Mouse (Mus musculus): ENCODE measurements around the gene Map4k4.

Gene Map4k4

DNA sequence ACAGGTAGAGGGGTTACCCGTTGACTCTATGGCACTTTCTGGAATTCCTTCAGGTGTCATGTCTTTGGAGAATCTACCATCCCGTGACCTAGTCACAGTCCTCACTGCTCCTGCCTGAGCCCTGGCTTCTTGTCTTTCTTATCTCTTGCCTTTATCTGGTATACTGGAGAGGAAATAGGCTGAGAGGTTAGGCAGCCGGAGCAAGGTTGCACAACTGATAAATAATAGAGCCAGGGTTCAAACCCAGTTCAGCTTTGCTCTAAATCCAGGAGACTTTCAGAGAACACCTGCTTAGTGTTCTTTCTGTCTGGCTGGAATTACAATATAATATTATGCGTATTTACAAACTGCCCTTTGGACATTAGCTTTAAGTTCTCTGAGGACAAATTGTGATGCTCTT, 2.0 kb upstream of the Map4k4 start:
- DNase-seq (ENCODE audit: low spot score): no peak

DNA sequence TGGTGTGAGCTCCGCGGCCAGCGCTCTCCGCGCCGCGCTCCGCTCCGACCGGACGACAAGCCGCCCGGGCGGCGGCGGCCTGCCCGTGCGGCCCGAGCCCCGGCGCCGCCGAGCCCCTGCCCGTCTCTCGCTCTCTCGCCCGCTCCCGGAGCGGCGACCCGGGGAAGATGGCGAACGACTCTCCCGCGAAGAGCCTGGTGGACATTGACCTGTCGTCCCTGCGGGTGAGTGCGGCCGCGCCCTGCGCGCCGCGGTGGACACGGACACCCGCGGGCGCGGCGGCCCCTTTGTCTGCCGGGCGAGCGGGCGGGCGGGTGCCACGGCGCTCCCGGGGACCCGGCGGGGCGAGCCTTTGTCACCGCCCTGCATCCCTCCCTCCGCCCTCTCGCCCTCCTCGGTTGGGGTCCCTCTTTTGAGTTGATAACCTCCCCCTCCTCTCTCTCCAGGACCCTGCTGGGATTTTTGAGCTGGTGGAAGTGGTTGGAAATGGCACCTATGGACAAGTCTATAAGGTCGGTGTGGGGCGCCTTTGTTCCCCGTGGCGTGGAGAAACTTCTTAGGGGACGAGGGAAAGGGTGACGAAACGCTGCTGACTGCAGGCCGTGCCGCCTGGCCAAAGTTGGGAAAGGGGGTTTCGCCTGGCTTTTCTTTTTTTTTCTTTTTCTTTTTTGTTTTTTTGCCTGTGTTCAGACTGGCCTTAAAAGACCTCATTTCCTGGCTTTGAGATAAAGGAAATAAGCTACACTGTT, 524 bp downstream of the Map4k4 start:
- DNase-seq (ENCODE audit: low spot score): peak; percentile 36

DNA sequence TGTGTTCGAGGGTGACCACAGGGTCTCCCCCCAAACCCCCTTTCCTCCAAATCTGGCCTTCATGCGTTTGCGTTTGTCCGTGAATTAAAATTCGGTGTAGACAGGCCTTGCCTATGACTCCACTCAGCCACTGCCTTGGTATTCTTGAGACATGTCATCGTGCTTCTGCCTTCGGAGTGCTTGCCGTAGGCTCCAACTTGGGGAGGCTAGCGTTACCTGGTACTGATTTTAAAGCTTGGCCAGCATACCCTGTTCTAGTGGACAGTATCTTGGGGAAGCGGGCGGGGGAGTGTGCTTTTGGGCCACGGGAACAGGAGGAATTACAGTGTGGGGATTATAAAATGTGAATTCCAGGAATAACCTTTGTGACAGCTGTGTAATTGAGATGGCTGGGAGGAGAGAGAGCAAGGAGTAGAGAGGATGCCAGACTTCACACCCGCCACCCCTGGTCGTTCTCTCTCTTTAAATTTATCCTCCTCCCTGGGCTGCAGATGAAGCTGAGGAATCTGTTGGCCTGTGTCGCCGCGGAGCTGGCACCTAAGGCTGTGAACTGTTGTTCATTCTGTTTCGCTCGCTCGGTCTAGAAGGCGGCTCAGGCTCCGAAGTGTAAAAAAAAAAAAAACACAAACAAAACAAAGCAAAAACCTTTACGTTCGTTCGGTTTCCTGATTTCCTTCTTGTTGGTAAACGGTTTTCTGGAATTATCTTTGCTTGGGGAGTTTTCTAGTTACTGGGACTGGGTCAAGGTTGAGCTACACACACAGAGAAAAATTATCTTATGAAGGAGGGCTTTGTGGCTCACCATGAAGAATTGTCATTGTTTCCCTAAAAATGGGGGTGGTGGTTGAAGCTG, 1.4 kb downstream of the Map4k4 start:
- peak; percentile 22 for DNase-seq (ENCODE audit: low spot score)

DNA sequence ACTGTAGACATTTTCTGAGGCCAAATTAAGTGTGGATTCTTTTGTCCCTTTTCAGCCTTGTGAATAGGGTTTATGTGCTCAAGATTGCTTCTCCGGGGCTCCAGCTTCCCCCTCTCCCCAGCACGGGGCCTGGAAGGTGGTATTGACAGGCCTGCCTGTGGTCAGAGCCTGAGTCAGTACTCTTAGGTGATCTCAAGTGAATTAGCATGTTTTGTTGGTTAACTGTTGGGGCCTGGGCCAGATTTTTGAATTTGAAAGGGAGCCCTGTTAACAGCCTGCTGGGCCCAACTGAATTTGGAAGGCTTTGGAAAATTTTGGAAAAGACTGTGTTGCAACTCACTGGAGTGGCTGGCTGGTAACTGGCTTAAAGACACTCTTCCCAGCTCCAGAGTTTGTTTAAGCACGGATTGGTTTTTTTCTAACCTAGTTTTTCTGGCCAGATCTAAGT, 2.0 kb downstream of the Map4k4 start:
- peak; percentile 31 for DNase-seq (ENCODE audit: low spot score)

DNA sequence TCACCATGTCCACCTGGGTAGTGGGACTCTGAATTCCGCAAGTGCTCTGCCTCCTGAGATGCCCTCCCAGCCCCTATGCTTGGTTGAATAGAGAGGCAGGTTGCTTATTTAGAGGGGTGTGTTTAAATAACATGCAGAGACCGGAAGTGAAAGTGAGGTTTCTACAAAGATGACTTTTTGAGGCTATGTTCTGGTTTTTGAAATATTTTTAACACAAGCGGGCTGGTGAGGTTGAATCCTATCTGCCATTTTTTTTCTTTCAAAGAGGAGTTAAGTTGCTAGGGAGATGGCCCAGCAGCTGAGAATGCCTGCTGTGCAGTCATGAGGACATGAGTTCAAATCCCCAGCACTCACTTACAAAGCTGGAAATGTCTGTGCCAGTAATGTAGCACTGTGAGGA, 4.0 kb downstream of the Map4k4 start:
- no peak for DNase-seq (ENCODE audit: low spot score)

DNA sequence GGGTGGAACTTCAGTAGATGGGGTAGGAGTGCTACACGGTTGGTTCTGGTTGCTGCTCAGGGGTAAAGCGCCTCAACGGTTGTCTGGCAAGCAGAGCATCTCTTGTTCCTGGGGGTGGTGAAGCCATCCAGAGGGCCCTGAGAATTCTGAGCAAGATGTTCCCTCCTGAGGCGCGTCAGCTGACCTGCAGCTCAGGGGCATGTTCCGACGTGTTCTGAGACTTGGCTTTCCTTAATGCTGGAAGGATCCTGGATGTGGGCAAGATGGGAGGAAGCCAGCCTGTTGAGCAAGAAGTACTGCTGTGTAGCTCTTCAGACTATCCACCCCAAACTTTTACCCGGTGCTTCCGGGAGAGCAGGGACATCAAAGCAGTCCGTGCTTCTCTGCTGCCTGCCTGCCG, 6.2 kb downstream of the Map4k4 start:
- DNase-seq (ENCODE audit: low spot score): no peak

DNA sequence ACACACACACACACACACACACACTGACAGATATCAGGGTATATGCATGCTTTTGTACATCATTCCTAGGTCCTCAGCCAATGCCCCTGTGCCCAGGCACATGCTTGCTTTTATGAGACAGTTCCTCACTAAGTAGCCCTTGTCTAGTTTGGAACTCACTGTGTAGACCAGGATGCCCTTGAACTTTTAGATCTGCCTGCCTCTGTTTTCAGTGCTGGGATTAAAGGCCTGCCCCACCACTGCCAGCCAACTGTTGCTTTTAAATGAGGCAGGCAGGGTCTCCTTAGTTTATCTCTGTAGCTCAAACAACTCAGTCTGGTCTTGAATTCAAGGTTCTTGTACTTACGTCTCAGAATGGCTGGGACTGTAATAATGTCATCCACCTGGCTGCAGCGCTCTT, 8.3 kb downstream of the Map4k4 start:
- no peak for DNase-seq (ENCODE audit: low spot score)

DNA sequence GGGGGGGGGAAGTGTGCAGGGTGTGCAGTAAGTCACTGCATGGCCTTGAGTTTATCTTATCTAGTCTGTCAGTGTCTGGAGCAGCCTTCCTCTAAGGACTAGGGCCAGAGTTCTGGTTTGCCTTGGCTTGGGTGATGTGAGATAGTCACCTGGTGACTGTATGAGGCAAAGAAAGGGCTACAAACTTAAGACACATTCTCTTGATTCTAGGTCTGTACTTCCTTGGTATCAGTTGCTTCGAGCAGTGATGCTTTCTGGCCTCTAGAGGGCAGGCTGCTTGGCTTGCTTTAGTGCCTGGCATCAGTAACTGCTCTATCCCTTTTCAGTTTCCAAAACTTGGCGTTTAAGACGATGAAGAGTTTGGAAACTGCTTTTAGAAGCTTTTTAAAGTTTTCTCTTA, 10.7 kb downstream of the Map4k4 start:
- DNase-seq (ENCODE audit: low spot score): peak; percentile 33

DNA sequence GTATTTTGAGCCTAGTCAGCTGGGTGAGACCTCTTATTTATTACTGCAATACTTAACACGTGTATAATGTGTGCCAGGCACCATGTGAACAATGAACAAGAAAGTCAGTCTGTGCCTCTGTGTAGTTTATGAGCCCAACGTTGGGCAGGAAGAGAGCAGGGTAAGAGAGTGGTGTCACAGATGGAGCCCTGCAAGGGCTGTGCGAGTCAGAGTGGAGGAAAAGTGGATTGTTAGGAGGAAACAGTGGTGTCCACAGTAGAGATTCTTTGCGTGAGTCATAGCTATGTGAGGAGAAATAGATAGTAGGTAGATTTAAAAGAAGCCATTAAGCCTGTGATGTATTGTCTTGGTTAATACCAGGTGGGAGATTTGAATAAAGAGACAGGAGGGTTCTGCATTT, 12.5 kb downstream of the Map4k4 start:
- no peak for DNase-seq (ENCODE audit: low spot score)

DNA sequence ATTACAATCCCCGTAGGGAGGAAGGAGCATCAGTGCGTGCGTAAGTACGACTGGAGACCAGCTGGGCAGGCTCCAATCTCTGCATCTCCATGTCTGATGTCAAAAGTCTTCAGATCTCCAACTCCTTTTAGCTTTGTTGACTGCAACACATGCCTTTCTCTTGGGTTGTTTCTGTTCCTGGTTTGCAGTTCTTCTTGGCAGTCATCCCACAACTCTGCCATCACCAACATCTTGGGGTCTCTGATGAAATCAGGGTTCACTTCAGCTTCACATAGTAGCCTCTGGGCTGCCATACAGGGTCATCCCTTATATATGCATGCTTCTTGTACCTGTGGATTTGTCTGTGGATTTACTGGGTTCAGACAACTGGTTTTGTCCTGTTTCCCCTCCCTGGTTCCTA, 15.4 kb downstream of the Map4k4 start:
- no peak for DNase-seq (ENCODE audit: low spot score)

DNA sequence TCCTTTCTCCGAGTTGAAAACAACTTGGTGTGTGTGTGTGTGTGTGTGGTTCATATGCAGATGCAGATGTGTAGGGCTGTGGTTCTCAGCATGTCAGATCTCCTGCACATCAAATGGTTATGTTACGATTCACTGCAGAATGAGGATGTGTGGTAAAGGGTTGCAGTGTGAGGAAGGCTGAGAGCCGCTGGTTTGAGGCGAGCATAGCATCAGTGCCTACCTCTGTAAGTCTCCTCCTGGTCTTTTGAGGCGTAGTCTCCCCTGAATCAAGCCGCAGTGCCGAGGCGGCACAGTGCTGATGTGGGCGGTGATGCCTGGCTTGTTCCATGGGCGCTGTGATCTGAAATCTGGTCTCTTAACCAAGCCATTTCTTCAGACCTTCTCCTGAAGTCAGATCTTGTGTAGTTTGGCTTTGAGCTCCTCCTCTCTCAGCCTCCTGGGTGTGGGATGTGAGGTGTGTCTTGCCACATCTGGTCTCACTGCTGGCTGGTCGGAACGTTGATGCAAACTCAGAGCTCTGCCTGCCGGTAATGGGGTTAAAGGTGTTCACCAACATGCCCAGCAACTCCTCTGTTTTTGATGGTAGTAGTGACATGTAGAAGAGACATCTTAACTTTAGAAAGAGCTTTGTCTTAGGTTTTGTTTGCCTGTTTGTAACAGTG, 17.3 kb downstream of the Map4k4 start:
- DNase-seq (ENCODE audit: low spot score): no peak

DNA sequence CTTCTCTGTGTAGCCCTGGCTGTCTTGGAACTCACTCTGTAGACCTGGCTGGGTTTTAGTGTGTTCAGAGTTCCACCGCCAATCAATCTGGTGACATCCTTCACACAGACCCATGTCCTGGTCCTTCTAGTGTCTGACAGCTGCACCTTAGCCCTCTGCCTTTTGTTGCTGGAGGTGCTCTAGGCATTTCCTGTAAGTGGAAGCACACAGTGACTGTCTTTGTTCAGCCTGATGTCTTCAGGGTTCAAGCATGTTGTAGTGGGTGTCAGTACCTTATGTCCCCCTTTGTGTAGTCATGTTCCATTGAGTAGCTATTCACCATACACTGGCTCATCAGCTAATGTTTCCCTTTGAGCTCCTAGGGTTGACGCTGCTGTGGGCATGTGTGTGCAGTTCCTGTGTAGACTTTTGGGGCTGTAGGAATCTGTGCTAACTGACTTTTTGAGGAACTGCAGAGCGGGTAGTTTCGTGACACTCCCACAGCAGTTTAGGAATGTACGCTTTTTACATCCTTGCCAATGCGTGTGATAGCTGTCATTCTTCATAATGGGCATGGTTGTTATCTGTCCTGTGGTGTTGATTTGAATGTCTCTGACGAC, 17.9 kb downstream of the Map4k4 start:
- DNase-seq (ENCODE audit: low spot score): no peak

DNA sequence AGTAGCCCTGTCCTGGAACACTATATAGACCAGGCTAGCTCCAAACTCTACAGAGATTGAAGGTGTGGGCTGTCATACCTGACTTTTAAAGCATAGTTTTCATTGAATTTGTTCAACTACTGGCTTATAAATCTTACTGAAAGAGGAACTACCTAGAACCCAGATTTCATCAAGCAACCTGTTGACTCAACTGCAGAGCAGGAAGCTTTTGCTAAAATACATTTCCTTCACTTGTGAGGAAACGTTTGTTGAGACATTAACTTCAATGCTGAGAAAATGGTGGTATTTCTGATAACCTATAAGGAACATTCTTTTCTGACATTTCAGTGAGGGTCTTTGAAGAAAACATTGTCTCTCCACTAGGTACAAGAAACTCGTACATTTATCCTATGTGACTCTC, 19.9 kb downstream of the Map4k4 start:
- no peak for DNase-seq (ENCODE audit: low spot score)

DNA sequence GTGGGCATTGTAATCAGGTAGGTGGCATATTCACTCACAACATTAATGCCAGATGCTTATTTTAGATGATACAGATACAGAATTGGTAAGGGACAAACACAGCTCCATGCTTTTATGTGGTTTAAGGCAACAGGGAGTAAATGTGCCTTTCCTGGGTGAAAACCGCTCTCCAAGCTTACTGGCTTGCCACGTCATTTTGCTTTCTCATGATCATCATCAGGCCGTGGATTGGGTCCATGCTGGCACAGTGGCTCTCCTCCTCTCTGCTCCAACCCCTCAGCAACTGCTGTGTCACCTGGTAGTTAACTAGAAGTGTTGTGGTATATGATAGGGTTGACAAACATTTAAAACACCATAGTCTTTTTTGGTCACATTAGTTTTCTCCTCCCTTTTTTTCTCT, 21.3 kb downstream of the Map4k4 start:
- DNase-seq (ENCODE audit: low spot score): no peak

DNA sequence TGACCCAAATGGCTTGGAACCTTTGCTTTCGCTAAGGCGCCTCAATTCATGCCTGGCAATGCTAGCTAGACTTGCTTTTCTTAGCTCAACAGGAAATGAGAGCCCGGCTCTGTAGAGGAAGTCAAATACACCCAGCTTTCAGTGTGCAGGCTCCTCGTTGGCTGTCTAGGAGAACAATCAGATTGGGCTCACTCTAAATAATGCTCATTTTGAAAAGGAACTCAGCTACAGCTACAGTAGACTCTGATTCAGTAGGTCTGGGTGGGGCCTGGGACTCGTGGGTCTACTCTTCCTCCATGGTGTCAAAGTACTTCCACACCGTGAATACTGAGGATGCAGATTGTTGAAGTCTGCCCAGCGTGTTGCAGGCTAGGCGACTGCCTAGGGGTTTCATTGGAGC, 22.0 kb downstream of the Map4k4 start:
- no peak for DNase-seq (ENCODE audit: low spot score)

DNA sequence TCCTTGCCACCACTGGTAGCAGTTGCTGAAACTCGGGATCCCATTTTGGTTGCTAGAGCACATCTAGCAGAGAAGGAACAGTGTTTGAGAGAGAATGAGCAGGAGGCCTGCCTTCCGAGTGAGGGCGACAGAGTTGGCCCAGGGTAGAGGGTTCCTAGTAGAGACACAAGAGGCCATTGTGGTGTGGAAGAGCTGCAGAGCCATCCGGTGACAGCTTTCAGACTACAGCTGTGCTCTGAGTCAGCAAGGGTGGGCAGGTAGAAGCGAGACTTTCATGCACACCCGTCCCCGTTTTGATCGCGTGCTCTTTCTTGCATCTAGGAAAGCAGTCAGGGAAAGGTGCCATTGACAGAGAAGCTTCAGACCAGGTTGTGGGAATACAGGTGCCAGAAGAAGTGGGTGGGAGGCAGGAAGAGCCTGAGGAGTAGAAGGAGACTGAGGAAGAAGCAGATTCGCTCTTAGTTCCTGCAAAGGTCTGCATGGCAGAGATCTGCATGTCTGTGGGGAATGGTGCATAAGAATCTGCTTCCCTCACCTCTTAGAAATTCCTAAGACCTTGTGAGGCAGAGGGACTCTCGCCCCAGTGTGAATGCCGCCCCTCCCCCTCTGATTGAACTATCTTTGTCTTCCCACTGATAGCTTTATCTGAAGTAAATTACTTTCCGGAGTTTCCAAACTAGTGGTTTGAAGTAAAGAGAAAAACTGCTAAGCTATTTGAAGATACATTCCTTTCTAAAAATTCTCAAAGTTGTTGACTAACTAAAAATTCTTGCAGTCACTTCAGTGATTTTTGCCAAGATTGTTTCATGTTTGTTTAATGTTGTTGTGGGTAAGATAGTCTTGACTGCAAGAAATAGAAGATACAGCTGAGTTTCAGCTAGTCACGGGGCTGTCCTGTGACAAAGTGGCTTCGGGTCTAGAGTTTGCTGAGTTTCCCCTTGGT, 23.0 kb downstream of the Map4k4 start:
- no peak for DNase-seq (ENCODE audit: low spot score)

DNA sequence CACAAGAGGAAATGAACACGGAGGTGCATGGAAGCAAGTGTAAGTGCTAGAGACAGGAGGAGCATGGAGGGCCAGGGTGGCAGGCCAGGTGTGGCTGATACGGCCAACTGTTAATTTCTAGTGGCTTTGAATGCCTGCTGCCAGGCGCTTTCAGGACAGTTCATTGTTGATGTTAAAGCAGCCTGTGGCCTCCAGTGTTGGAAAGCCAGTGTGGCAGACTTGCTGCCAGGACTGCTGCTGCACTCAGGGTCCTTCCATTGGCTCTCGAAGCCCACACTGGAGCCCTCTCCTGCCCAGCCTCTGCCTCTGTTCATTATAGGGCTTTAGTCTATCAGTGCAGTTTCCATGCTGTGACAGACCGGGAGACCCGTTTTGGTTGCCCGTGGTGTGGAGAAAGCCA, 30.3 kb downstream of the Map4k4 start:
- DNase-seq (ENCODE audit: low spot score): no peak

DNA sequence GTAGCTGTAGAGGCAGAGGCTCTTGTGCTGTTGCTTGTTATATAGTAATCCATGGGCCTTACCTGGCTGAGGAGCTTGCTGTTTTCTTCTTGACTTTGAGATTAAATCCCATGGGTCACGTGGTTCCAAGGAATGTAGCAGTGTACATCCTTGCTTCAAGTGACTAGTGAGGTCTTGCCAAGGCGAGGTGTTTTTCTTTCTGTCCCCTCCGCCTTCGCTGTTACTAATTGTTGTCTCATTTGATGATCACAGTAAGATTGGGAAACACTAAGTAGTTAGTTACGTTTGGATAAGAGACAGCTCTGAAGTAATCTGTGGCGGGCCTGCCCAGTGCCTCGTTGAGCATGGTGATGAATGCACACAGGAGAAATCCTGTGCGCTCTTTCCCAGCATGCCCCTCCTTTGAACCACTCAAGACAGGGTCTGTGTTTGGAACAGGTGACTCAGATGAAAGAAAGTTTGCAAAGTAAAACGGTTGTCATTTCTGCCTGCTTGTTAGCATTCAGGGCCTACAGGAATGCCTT, 31.6 kb downstream of the Map4k4 start:
- no peak for DNase-seq (ENCODE audit: low spot score)

DNA sequence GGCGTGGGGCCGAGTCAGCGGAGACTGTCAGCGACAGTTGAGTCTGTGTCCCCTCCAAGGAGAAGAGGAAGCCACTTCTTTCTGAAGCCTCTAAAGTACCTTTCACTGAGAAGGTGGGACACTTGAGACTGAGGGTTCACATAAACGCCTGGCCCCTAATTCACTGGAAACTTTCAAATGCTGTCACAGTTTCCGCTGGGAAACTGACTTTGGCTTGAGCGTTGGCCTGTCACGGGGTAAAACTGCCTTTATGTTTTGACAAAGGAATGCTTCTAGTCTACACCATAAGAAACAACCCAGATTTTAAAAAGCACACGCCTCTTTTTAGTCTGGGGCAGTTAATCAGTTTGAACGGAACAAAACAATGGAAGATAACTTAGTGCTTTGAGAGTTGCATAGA, 32.2 kb downstream of the Map4k4 start:
- no peak for DNase-seq (ENCODE audit: low spot score)

DNA sequence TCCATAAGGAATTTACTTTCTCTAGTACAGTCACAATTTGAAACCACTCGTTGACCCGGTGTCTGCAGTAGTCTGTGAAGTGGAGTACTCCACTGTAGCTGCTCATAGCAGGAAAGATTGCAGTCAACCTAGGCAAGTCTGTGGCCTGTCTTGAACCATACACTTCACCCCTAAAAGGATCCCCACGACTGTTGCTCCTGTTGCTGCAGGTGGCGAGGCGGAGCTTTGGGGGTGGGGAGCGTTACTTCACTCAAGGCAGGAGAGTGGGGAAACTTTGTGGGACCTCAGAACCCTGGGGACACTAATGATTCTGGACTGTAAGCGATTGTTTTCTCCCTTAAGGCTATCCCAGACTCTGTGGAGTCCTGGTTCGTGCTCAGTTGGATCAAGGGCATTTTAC, 34.2 kb downstream of the Map4k4 start:
- no peak for DNase-seq (ENCODE audit: low spot score)

DNA sequence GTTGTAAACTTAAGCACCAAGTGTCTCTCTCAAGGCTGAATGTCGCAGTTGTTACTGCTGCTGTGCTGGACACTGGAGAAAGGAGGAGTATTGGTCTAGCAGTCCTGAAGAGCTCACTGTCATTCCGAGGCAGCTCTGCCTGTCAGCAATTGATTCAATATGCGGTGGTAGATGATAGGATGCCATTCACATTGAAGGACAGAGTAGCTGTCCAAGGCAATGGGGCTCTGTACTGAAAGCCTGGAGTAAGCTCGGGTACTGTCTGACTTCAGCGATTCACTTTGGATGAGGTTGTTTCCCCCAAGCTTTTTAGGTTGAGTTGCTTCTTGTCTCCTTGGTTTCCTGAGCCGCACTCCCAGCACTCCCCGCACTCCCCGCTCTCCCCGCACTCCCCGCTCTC, 34.9 kb downstream of the Map4k4 start:
- DNase-seq (ENCODE audit: low spot score): no peak
